Mouse (Mus musculus) activated CD4-positive, CD25-positive, alpha-beta regulatory T cell (primary cell): ENCODE measurements around the gene Mxd4. TPM values are rescaled to one million over a fixed set of nuclear protein-coding genes. Genes with fewer than 3 reads are reported as not detected.

ENCODE experiments used
- polyA plus RNA-seq, 2 experiments: library from polyadenylated mRNA; unstranded; fragments of 100-300 nt; shearing (Covaris generic); gene quantifications; one replicate each; pipeline ENCODE4 v1.2.1; 2017

Mxd4 gene
- polyA plus RNA-seq, result 10 to 100 TPM; 73.7 to 94.9 TPM

DNA sequence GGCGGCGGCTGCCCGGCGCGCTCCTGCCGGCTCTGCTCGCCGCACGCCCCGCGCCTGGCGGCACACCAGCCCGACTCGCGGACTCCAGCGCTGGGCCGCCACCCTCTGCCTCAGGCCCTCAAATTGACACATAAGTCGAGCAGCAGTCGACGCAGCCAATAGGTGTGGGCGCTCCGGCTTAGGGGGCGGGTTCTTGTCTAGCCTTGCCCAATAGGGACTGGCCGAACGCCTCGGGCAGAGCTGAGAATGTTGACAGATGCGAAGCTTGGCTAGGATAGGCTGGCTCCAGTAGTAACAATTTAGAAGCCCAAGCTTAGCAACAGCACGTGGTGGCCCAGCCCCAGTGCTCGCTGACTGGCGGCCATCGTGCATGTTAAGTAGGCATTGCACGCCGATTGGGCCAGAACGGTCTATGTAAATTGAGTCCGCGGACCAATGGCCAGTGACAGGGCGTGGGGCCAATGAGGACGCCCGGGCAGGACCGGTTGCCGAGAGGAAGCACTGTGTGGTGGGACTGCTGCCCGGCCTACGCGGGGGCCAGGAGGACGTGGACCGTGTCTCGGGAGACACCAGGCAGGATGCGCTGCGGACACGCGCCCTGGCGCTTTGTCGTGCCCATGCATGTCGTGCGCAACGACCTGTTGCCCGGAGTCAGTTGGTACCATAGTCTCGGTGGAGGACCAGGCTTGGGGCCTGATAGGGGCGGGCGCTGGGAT is at the start of gene Mxd4:
Gene Mxd4, minus strand, starts transcription at position 120 of the 716 bp plus-strand sequence.

GRCm38 (mm10) chr5:34168950-34169891 is 18.3 kb downstream of the Mxd4 start, which contains the start of the genes Poln and Haus3:
Gene Poln, minus strand, starts transcription at chr5:34169448.
Gene Haus3, minus strand, starts transcription at chr5:34169527.

Other genes with a start within 250 kb of the Mxd4 start
- under 1 TPM in 1 of 2 experiments, not detected in 1; 0.43 TPM for gene Gm1673, start 204.3 kb downstream of the Mxd4 start, polyA plus RNA-seq
- not detected for gene Nat8l, start 191.7 kb downstream of the Mxd4 start, polyA plus RNA-seq
- 1 to 10 TPM in 1 of 2 experiments, under 1 TPM in 1; 0.66 to 2.3 TPM for gene Poln, start 18.3 kb downstream of the Mxd4 start, polyA plus RNA-seq
- gene Haus3, start 18.2 kb downstream of the Mxd4 start, polyA plus RNA-seq, result 10 to 100 TPM; 46.1 to 62.1 TPM
- 1 to 10 TPM; 1.9 to 4.9 TPM for gene Zfyve28, start 100.7 kb upstream of the Mxd4 start, polyA plus RNA-seq
- not detected for gene Cfap99, start 100.9 kb upstream of the Mxd4 start, polyA plus RNA-seq
- gene Rnf4, start 148.6 kb upstream of the Mxd4 start, polyA plus RNA-seq, result 100 to 1,000 TPM; 130 to 151 TPM
- gene Fam193a, start 182.2 kb upstream of the Mxd4 start, polyA plus RNA-seq, result 10 to 100 TPM; 17.1 to 17.5 TPM